Mouse (Mus musculus) liver, embryonic 13.5 days (tissue): ENCODE data around the gene Hip1r. TPM values are rescaled to one million over a fixed set of nuclear protein-coding genes. Genes with fewer than 3 reads are reported as not detected.

ENCODE experiments used
- microRNA-seq: library from miRNA; unstranded; fragments of <30 nt; microRNA quantifications from one replicate; pipeline ENCODE4, GENCODE M21; 2016
- polyA plus RNA-seq: library from polyadenylated mRNA; unstranded; fragments of >200 nt; fragmentation: Nextera tagmentation; extraction: Ambion mirVana; gene quantifications from 2 replicates; pipeline ENCODE4 v1.2.1, GENCODE M21; 2015

Gene Hip1r
- polyA plus RNA-seq, 1 experiment from 2014 or later, result 11.3 TPM

Small RNA genes within 50 kb of the gene (microRNA-seq; reads per million reads assigned to microRNA genes)
- gene Mir7032, result 1.5 reads per million

Other genes with a start within 250 kb of the Hip1r start
- gene Rsrc2, start 224.2 kb upstream of the Hip1r start, polyA plus RNA-seq, result 56.2 and 67.0 TPM in 2 replicates
- 22.6 and 26.0 TPM in 2 replicates for gene Kntc1, start 223.9 kb upstream of the Hip1r start, polyA plus RNA-seq
- 0.10 and 0.16 TPM in 2 replicates for gene Hcar2, start 108.1 kb upstream of the Hip1r start, polyA plus RNA-seq
- 0.09 and 0.14 TPM in 2 replicates for gene Hcar1, start 93.6 kb upstream of the Hip1r start, polyA plus RNA-seq
- 79.0 and 103 TPM in 2 replicates for gene Denr, start 66.5 kb upstream of the Hip1r start, polyA plus RNA-seq
- gene Gm43518, start 46.2 kb upstream of the Hip1r start, polyA plus RNA-seq, result 0.92 and 1.2 TPM in 2 replicates
- 3.6 and 4.1 TPM in 2 replicates for gene Ccdc62, start 42.9 kb upstream of the Hip1r start, polyA plus RNA-seq
- gene Vps37b, start 58.6 kb downstream of the Hip1r start, polyA plus RNA-seq, result 16.1 and 18.0 TPM in 2 replicates
- gene Abcb9, start 122.2 kb downstream of the Hip1r start, polyA plus RNA-seq, result 4.5 and 4.6 TPM in 2 replicates
- gene Ogfod2, start 138.7 kb downstream of the Hip1r start, polyA plus RNA-seq, result 18.4 and 18.5 TPM in 2 replicates
- 83.3 and 84.6 TPM in 2 replicates for gene Arl6ip4, start 142.5 kb downstream of the Hip1r start, polyA plus RNA-seq